23 mouse cellular contexts compared by ENCODE assay signal in the genomic region with DNA sequence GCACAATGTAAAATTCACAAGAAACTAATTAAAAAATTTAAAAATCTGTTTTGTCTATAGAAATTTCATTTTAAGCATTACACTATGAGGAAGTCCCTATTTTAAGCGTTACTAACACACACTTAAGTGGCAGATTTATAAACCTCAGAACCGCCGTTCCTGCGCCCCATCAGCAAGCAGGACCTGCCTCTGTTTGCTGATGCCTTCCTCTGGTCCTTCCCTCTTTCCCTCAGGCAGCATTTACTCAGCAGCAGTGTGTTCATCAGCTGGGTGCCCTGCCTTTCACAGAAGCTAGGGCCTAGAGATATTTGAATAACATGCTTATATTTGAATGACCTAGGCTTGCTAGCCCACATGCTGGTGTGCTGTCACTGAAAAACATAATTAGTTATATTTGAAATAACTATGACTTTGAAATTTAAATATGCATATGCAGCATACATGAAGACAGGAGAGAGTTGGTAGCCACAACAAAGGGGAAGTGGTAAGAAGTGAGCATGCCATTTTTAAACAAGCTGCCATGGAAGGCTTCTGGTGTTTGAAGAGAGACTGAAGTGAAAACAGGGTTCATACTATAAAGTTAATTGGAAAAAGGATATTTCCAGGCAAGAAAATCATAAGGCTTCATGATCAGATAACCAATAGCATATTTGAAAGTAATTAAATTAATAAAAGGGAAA. TPM values are rescaled to one million over a fixed set of nuclear protein-coding genes. Genes with fewer than 3 reads are reported as not detected.
A peak's percentile ranks its signal among the peaks of the same experiment; 100 is the strongest.
DNase-seq lines count a peak whose midpoint lies in the region; ATAC-seq and TF ChIP-seq lines count a peak whose summit lies in the region.
"Had no signal": no experiment of that assay in that cellular context is flagged by ENCODE, and none has a peak within 500 bp of the region (broad histone marks: within the 10 kb centered on the region; RNA-seq: fewer than 3 reads in every experiment).

No protein-coding gene starts in this region.

- H3K4me1 ChIP-seq in CH12.LX (ENCODE audit: control insufficient read depth in 1 of 2, insufficient read depth in 2 of 2): peaks cover 2 to 19% of the 10 kb centered on the region in 2 experiments; a peak in 3 of 4 replicates
- no peaks in the 10 kb centered on the region for H3K4me1 ChIP-seq in intestine, embryonic 16.5 days (ENCODE audit: control insufficient read depth, insufficient read depth, low read length)
- H3K4me1 ChIP-seq: embryonic facial prominence, embryonic 12.5 days; forebrain, embryonic 15.5 days; heart, embryonic 13.5 days; hindbrain, embryonic 12.5 days had no signal

- H3K9ac ChIP-seq in CH12.LX (ENCODE audit: insufficient read depth, low read depth): no peak overlapping the region
- no peak overlapping the region for H3K9ac ChIP-seq in intestine, embryonic 16.5 days (ENCODE audit: low read depth, low read length)
- H3K9ac ChIP-seq: embryonic facial prominence, embryonic 12.5 days; forebrain, embryonic 15.5 days; heart, embryonic 13.5 days; hindbrain, embryonic 12.5 days had no signal

- no peak for TF ChIP-seq RAD21 in CH12.LX (IDR thresholded peaks at IDR 0.05; ENCODE audit: low read depth, low read length)

- dilution Hi-C loops in CH12.LX (cut with MboI; ENCODE audit: extremely low pct_ligation_motif_present, extremely low pct_unique_long_range_greater_than_20kb, low sequenced_read_pairs): no loop called here

- H3K4me2 ChIP-seq in CH12.LX (ENCODE audit: insufficient read depth, low read depth, poor library complexity, severe bottlenecking): peak overlapping the region; percentile 78; the same call in 1 of the 2 replicates
- H3K4me2 ChIP-seq in intestine, embryonic 16.5 days (ENCODE audit: low read depth, low read length): no peak overlapping the region
- H3K4me2 ChIP-seq: embryonic facial prominence, embryonic 12.5 days; forebrain, embryonic 15.5 days; heart, embryonic 13.5 days; hindbrain, embryonic 12.5 days had no signal

- peak; percentile 77 for ATAC-seq in common myeloid progenitor, adult 5-6 weeks (replicated peaks; ENCODE audit: low read depth, poor library complexity, severe bottlenecking)
- peak; percentile 56; the same call in 1 of the 2 replicates for ATAC-seq in megakaryocyte, adult 5-6 weeks (ENCODE audit: poor library complexity, severe bottlenecking)
- ATAC-seq in intestine, embryonic 16.5 days: no peak
- ATAC-seq: forebrain, embryonic 15.5 days; hindbrain, embryonic 16.5 days; inflammation-experienced regulatory T-cells, adult 6 months had no signal

- TF ChIP-seq EP300 in CH12.LX (IDR thresholded peaks at IDR 0.05; ENCODE audit: low read length): peak; percentile 55; the same call in 1 of the 2 replicates

- in situ Hi-C loops in CH12.LX (cut with MboI; ENCODE audit: low pct_ligation_motif_present, low pct_unique_long_range_greater_than_20kb, low sequenced_read_pairs): loop anchor here (10.0 kb wide), 1 partner anchor 184 kb away; no protein-coding TSS in a partner anchor

- H3K27ac ChIP-seq in CH12.LX (ENCODE audit: insufficient read depth, low read depth): peak overlapping the region; percentile 66
- no peak overlapping the region for H3K27ac ChIP-seq in intestine, embryonic 16.5 days (ENCODE audit: low read length)
- H3K27ac ChIP-seq: embryonic facial prominence, embryonic 12.5 days; forebrain, embryonic 15.5 days; heart, embryonic 13.5 days; hindbrain, embryonic 12.5 days had no signal

- no peaks in the 10 kb centered on the region; the same call in 1 of the 2 replicates for H3K79me2 ChIP-seq in CH12.LX (replicated peaks; ENCODE audit: control insufficient read depth, extremely low read depth, insufficient read depth, poor library complexity, severe bottlenecking)

- no peak for TF ChIP-seq POLR2A in CH12.LX (IDR thresholded peaks at IDR 0.05; ENCODE audit: low read depth, low read length)

- H3K27me3 ChIP-seq in CH12.LX (replicated peaks): no peaks in the 10 kb centered on the region
- no peaks in the 10 kb centered on the region for H3K27me3 ChIP-seq in splenic B cell, adult 2 months (ENCODE audit: control insufficient read depth, insufficient read depth, low read length, poor library complexity, severe bottlenecking)
- H3K27me3 ChIP-seq in intestine, embryonic 16.5 days (replicated peaks; ENCODE audit: control insufficient read depth, insufficient read depth, low read length): no peaks in the 10 kb centered on the region
- H3K27me3 ChIP-seq: embryonic facial prominence, embryonic 12.5 days; forebrain, embryonic 15.5 days; heart, embryonic 13.5 days; hindbrain, embryonic 12.5 days had no signal

- H3K9me3 ChIP-seq in CH12.LX (replicated peaks; ENCODE audit: low read length): no peaks in the 10 kb centered on the region
- no peaks in the 10 kb centered on the region for H3K9me3 ChIP-seq in intestine, embryonic 16.5 days (ENCODE audit: control insufficient read depth, low read length)
- H3K9me3 ChIP-seq: embryonic facial prominence, embryonic 12.5 days; forebrain, embryonic 15.5 days; heart, embryonic 13.5 days; hindbrain, embryonic 12.5 days had no signal

- no peak for TF ChIP-seq CTCF in CH12.LX (conservative IDR thresholded peaks at IDR 0.05 in 1 of 2, IDR thresholded peaks at IDR 0.05 in 1 of 2; ENCODE audit: low read depth in 2 of 2, low read length in 2 of 2)

- H3K4me3 ChIP-seq in CH12.LX (replicated peaks in 1 of 3; ENCODE audit: low read depth in 2 of 3, low read length in 2 of 3, poor library complexity in 1 of 3): no peak overlapping the region
- H3K4me3 ChIP-seq in intestine, embryonic 16.5 days (ENCODE audit: low read length): no peak overlapping the region
- H3K4me3 ChIP-seq: embryonic facial prominence, embryonic 12.5 days; forebrain, embryonic 15.5 days; heart, embryonic 13.5 days; hindbrain, embryonic 12.5 days had no signal

- WGBS in intestine, embryonic 16.5 days: 90% methylated on average over 4 of the region's 4 CpGs

- peak; percentile 61 for DNase-seq in CH12.LX (ENCODE audit: extremely low read depth)
- peak; percentile 51 for DNase-seq in splenic B cell, adult 2 months (ENCODE audit: low read depth, low spot score)
- no peak for DNase-seq in lung, postnatal 14 days
- DNase-seq in urinary bladder, adult 18-20 months (ENCODE audit: low spot score in 2 of 2): no peak
- DNase-seq: adrenal gland, adult 8-10 months; adrenal gland, postnatal 36 days; cerebellum, adult 11 months; cerebellum, adult 8-10 months; cerebellum, postnatal 14 days; gastrocnemius, postnatal 14 days; heart, postnatal 36 days had no signal

- H3K36me3 ChIP-seq in CH12.LX (replicated peaks in 1 of 2; ENCODE audit: control insufficient read depth in 1 of 2, insufficient read depth in 1 of 2, low read length in 1 of 2): peaks cover 24 to 55% of the 10 kb centered on the region in 2 experiments
- H3K36me3 ChIP-seq in splenic B cell, adult 2 months (ENCODE audit: control insufficient read depth, insufficient read depth, low read length, poor library complexity, severe bottlenecking): no peaks in the 10 kb centered on the region; the same call in 1 of the 2 replicates
- peaks cover 6% of the 10 kb centered on the region; the same call in 1 of the 2 replicates for H3K36me3 ChIP-seq in intestine, embryonic 16.5 days (ENCODE audit: control insufficient read depth, insufficient read depth, low read length)

TF ChIP-seq in CH12.LX, 34 proteins besides CTCF, POLR2A, EP300 and RAD21:
- no peak for TF ChIP-seq ZKSCAN1 (IDR thresholded peaks at IDR 0.05; ENCODE audit: borderline replicate concordance, low read depth, low read length)
- TF ChIP-seq TBP (conservative IDR thresholded peaks at IDR 0.05; ENCODE audit: low read depth, low read length): no peak
- 0 out of 2 replicates have a peak, but pooled peaks have one; percentile 19 for TF ChIP-seq ETS1 (conservative IDR thresholded peaks at IDR 0.05; ENCODE audit: low read depth, low read length)

RNA-seq across cellular contexts. Expression of a gene that starts 8.3 kb away (rescaled TPM):
- not detected in 2 replicates for total RNA-seq in CH12.LX (2012; rRNA removed)
- total RNA-seq in CH12.LX (2014; rRNA removed): 0.12 TPM in 1 of 2 replicates, not detected in the other
- 0.43 TPM in 1 of 2 replicates, not detected in the other for polyA plus RNA-seq in CH12.LX (2012; ENCODE audit: insufficient read length, low read depth)
- 0.05 TPM in 1 of 2 replicates, not detected in the other for total RNA-seq in common myeloid progenitor, adult 5-6 weeks (2017)
- total RNA-seq in megakaryocyte, adult 5-6 weeks (2015): 0.09 TPM in 1 of 2 replicates, not detected in the other
- total RNA-seq in megakaryocyte, adult 5-6 weeks (2017): not detected in 2 replicates
- 0.38 and 1.0 TPM in 2 replicates for polyA plus RNA-seq in intestine, embryonic 16.5 days (2015; fragmentation: Nextera tagmentation; extraction: Ambion mirVana)

RNA-seq across cellular contexts. Expression of a gene that starts 14.7 kb away (rescaled TPM):
- 25.7 and 79.0 TPM in 2 replicates for total RNA-seq in CH12.LX (2012; rRNA removed)
- total RNA-seq in CH12.LX (2014; rRNA removed): 142 and 157 TPM in 2 replicates
- polyA plus RNA-seq in CH12.LX (2012; ENCODE audit: insufficient read length, low read depth): 12.8 and 17.2 TPM in 2 replicates
- 2.2 and 8.3 TPM in 2 replicates for total RNA-seq in common myeloid progenitor, adult 5-6 weeks (2017)
- total RNA-seq in megakaryocyte, adult 5-6 weeks (2015): 4.1 and 5.1 TPM in 2 replicates
- 3.5 and 6.3 TPM in 2 replicates for total RNA-seq in megakaryocyte, adult 5-6 weeks (2017)
- 31.7 and 43.8 TPM in 2 replicates for polyA plus RNA-seq in intestine, embryonic 16.5 days (2015; fragmentation: Nextera tagmentation; extraction: Ambion mirVana)

RNA-seq across cellular contexts. Expression of a gene that starts 15.4 kb away (rescaled TPM):
- total RNA-seq in CH12.LX (2012; rRNA removed) (47.2 and 50.1 TPM in 2 replicates), CH12.LX (2014; rRNA removed) (105 and 110 TPM in 2 replicates)
- polyA plus RNA-seq in CH12.LX (2012; ENCODE audit: insufficient read length, low read depth): 51.2 and 55.1 TPM in 2 replicates
- total RNA-seq in common myeloid progenitor, adult 5-6 weeks (2017): 108 and 143 TPM in 2 replicates
- total RNA-seq in megakaryocyte, adult 5-6 weeks (2015): 56.8 and 68.8 TPM in 2 replicates
- 96.2 and 104 TPM in 2 replicates for total RNA-seq in megakaryocyte, adult 5-6 weeks (2017)
- 78.0 and 83.1 TPM in 2 replicates for polyA plus RNA-seq in intestine, embryonic 16.5 days (2015; fragmentation: Nextera tagmentation; extraction: Ambion mirVana)

RNA-seq across cellular contexts. Expression of a gene that starts 15.7 kb away (rescaled TPM):
- total RNA-seq in CH12.LX (2012; rRNA removed): 0.84 and 0.85 TPM in 2 replicates
- 2.1 and 2.3 TPM in 2 replicates for total RNA-seq in CH12.LX (2014; rRNA removed)
- polyA plus RNA-seq in CH12.LX (2012; ENCODE audit: insufficient read length, low read depth): 1.5 and 1.8 TPM in 2 replicates
- total RNA-seq in common myeloid progenitor, adult 5-6 weeks (2017): 1.1 and 3.2 TPM in 2 replicates
- total RNA-seq in megakaryocyte, adult 5-6 weeks (2015): 0.22 and 0.27 TPM in 2 replicates
- 0.28 and 0.29 TPM in 2 replicates for total RNA-seq in megakaryocyte, adult 5-6 weeks (2017)
- 2.2 and 2.4 TPM in 2 replicates for polyA plus RNA-seq in intestine, embryonic 16.5 days (2015; fragmentation: Nextera tagmentation; extraction: Ambion mirVana)

RNA-seq across cellular contexts. Expression of a gene that starts 56.4 kb away (rescaled TPM):
- total RNA-seq in CH12.LX (2012; rRNA removed) (not detected in 2 replicates), CH12.LX (2014; rRNA removed) (not detected in 2 replicates)
- polyA plus RNA-seq in CH12.LX (2012; ENCODE audit: insufficient read length, low read depth): not detected in 2 replicates
- not detected in 2 replicates for total RNA-seq in common myeloid progenitor, adult 5-6 weeks (2017)
- not detected in 2 replicates for total RNA-seq in megakaryocyte, adult 5-6 weeks (2015)
- not detected in 2 replicates for total RNA-seq in megakaryocyte, adult 5-6 weeks (2017)
- polyA plus RNA-seq in intestine, embryonic 16.5 days (2015; fragmentation: Nextera tagmentation; extraction: Ambion mirVana): not detected in 2 replicates
- total RNA-seq: adrenal gland, adult 8-10 months; adrenal gland, postnatal 36 days; gastrocnemius, postnatal 14 days; heart, adult 8-10 months; heart, postnatal 36 days had no signal
- polyA plus RNA-seq: C2C12; heart, embryonic 13.5 days; heart, postnatal 0 days; inflammation-experienced regulatory T-cells, adult 6 months had no signal

Comparison
In these comparisons a context has a peak if more than half of its experiments do, and no peak if none do; other contexts are left out.
1. DNase-seq: peak in CH12.LX (single experiment) and splenic B cell, adult 2 months (single experiment); none in lung, postnatal 14 days (single experiment) and urinary bladder, adult 18-20 months (0 of 2).